15 mouse cellular contexts compared by ENCODE assay signal in the genomic region with DNA sequence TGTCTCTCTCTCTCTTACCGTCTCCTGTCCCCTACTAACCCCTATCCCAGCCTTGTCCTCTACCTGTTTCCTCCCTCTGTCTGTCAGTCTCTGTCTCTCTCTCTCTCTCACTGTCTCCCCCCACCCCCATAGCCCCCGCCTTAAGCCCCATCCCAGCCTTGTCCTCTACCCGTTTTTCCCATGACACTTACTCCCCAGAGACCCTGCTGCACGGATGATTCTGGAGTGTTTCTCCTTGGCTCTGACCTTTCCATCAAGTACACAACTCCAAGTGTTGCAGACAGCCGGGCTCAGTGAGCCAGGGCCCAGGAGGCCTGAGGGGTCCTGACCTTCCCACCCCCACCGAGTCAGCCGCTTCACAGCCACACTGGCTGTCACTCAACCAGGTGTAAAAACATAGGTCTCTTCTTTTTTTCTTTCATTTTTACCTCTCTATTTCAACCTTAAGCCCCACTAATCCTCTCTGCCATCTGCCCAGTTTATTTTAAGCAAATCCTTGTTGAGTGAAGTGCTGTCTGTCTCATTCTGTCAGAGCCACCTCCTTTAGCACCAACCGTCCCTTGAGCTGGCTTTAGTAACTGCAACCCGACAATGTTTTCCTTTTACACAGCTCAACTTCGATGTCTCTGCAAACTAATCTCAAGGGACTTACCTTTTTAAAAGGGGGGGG. TPM values are rescaled to one million over a fixed set of nuclear protein-coding genes. Genes with fewer than 3 reads are reported as not detected.
DNase-seq lines count a peak whose midpoint lies in the region; ATAC-seq and TF ChIP-seq lines count a peak whose summit lies in the region.
"Had no signal": no experiment of that assay in that cellular context is flagged by ENCODE, and none has a peak within 500 bp of the region (broad histone marks: within the 10 kb centered on the region; RNA-seq: fewer than 3 reads in every experiment).

No protein-coding gene starts in this region.

- H3K9ac ChIP-seq in midbrain, postnatal 0 days (replicated peaks; ENCODE audit: low read length, poor library complexity, severe bottlenecking) = no peak overlapping the region
- H3K9ac ChIP-seq in hindbrain, embryonic 15.5 days = no peak overlapping the region
- H3K9ac ChIP-seq: forebrain, embryonic 15.5 days; kidney, embryonic 15.5 days had no signal

- no peaks in the 10 kb centered on the region for H3K27me3 ChIP-seq in midbrain, embryonic 10.5 days (ENCODE audit: low read depth, poor library complexity, severe bottlenecking)
- no peaks in the 10 kb centered on the region for H3K27me3 ChIP-seq in midbrain, postnatal 0 days (ENCODE audit: insufficient read depth, low read length)
- no peaks in the 10 kb centered on the region for H3K27me3 ChIP-seq in hindbrain, embryonic 15.5 days
- H3K27me3 ChIP-seq: forebrain, embryonic 15.5 days; kidney, embryonic 15.5 days; Patski had no signal

- ATAC-seq in midbrain, postnatal 0 days (ENCODE audit: low FRiP score) = no peak
- ATAC-seq in hindbrain, embryonic 15.5 days (ENCODE audit: low FRiP score, low read depth) = peak; percentile 40; the same call in 1 of the 2 replicates
- ATAC-seq: Patski had no signal

- no peak for DNase-seq in gastrocnemius, adult 2 months
- no peak for DNase-seq in gastrocnemius, postnatal 25 days
- no peak for DNase-seq in midbrain, embryonic 10.5 days (ENCODE audit: low spot score)
- no peak for DNase-seq in midbrain, postnatal 0 days (ENCODE audit: low spot score)
- DNase-seq in spleen, adult 18-20 months = no peak
- no peak for DNase-seq in thymus, postnatal 10 days (ENCODE audit: low spot score in 2 of 2)
- no peak for DNase-seq in frontal cortex, postnatal 25 days (ENCODE audit: low spot score in 2 of 2)
- DNase-seq: adrenal gland, adult 8-10 months; heart, postnatal 10 days; layer of hippocampus, adult 9-11 months; lung, adult 2 months had no signal

- H3K27ac ChIP-seq in gastrocnemius, adult 2 months = peak overlapping the region; percentile 68; the same call in 1 of the 2 replicates
- H3K27ac ChIP-seq in midbrain, embryonic 10.5 days (replicated peaks) = peak overlapping the region; percentile 67
- H3K27ac ChIP-seq in midbrain, postnatal 0 days (ENCODE audit: low read depth, low read length) = no peak overlapping the region
- no peak overlapping the region for H3K27ac ChIP-seq in hindbrain, embryonic 15.5 days (replicated peaks)
- H3K27ac ChIP-seq: forebrain, embryonic 15.5 days; kidney, embryonic 15.5 days had no signal

- intact Hi-C loops in gastrocnemius, adult 2 months (cut with DNase I) = no loop called here

- no peaks in the 10 kb centered on the region for H3K36me3 ChIP-seq in midbrain, embryonic 10.5 days
- no peaks in the 10 kb centered on the region for H3K36me3 ChIP-seq in midbrain, postnatal 0 days (ENCODE audit: insufficient read depth, low read length)
- no peaks in the 10 kb centered on the region for H3K36me3 ChIP-seq in hindbrain, embryonic 15.5 days
- H3K36me3 ChIP-seq: forebrain, embryonic 15.5 days; kidney, embryonic 15.5 days had no signal

- H3K4me3 ChIP-seq in gastrocnemius, adult 2 months = no peak overlapping the region
- H3K4me3 ChIP-seq in midbrain, embryonic 10.5 days = no peak overlapping the region
- no peak overlapping the region for H3K4me3 ChIP-seq in midbrain, postnatal 0 days (ENCODE audit: low read depth, low read length)
- H3K4me3 ChIP-seq in hindbrain, embryonic 15.5 days = no peak overlapping the region
- H3K4me3 ChIP-seq: forebrain, embryonic 15.5 days; kidney, embryonic 15.5 days had no signal

- no peaks in the 10 kb centered on the region for H3K9me3 ChIP-seq in midbrain, embryonic 10.5 days (replicated peaks)
- H3K9me3 ChIP-seq in midbrain, postnatal 0 days (ENCODE audit: low read length) = no peaks in the 10 kb centered on the region
- H3K9me3 ChIP-seq in hindbrain, embryonic 15.5 days = no peaks in the 10 kb centered on the region
- H3K9me3 ChIP-seq: forebrain, embryonic 15.5 days; kidney, embryonic 15.5 days had no signal

- TF ChIP-seq CTCF in gastrocnemius, adult 2 months (IDR thresholded peaks at IDR 0.05) = no peak
- TF ChIP-seq CTCF in midbrain, postnatal 0 days (IDR thresholded peaks at IDR 0.05) = no peak

- 40% methylated on average over 10 of the region's 10 CpGs for WGBS in midbrain, embryonic 10.5 days
- 33% methylated on average over 10 of the region's 10 CpGs for WGBS in midbrain, postnatal 0 days
- 58% methylated on average over 10 of the region's 10 CpGs for WGBS in hindbrain, embryonic 15.5 days

- H3K4me2 ChIP-seq in midbrain, postnatal 0 days (ENCODE audit: low read depth, low read length, poor library complexity, severe bottlenecking) = no peak overlapping the region
- no peak overlapping the region for H3K4me2 ChIP-seq in hindbrain, embryonic 15.5 days
- H3K4me2 ChIP-seq: forebrain, embryonic 15.5 days; kidney, embryonic 15.5 days had no signal

- H3K4me1 ChIP-seq in midbrain, embryonic 10.5 days = peaks cover 22% of the 10 kb centered on the region
- H3K4me1 ChIP-seq in midbrain, postnatal 0 days (ENCODE audit: insufficient read depth, low read length) = no peaks in the 10 kb centered on the region
- H3K4me1 ChIP-seq in hindbrain, embryonic 15.5 days (replicated peaks) = no peaks in the 10 kb centered on the region
- H3K4me1 ChIP-seq: forebrain, embryonic 15.5 days; kidney, embryonic 15.5 days had no signal

RNA-seq across cellular contexts. Expression of a gene that starts 32.4 kb away (rescaled TPM):
- total RNA-seq in gastrocnemius, adult 2 months (2021) = 1 to 10 TPM; 2.0 TPM
- total RNA-seq in gastrocnemius, postnatal 25 days (2021) = 1 to 10 TPM; 2.5 to 2.9 TPM
- 1.9 and 2.3 TPM in 2 replicates for polyA plus RNA-seq in midbrain, embryonic 10.5 days (2016; fragmentation: Nextera tagmentation; extraction: Ambion mirVana)
- total RNA-seq in midbrain, postnatal 0 days (2014; rRNA removed) = 6.7 and 6.9 TPM in 2 replicates
- polyA plus RNA-seq in midbrain, postnatal 0 days (2015; fragmentation: Nextera tagmentation; extraction: Ambion mirVana) = 5.7 and 6.0 TPM in 2 replicates
- 5.1 and 6.5 TPM in 2 replicates for polyA plus RNA-seq in hindbrain, embryonic 15.5 days (2015; fragmentation: Nextera tagmentation; extraction: Ambion mirVana)

Comparison
In these comparisons a context has a peak if more than half of its experiments do, and no peak if none do; other contexts are left out.
1. H3K27ac ChIP-seq: peak in gastrocnemius, adult 2 months (single experiment) and midbrain, embryonic 10.5 days (single experiment); none in midbrain, postnatal 0 days (single experiment) and hindbrain, embryonic 15.5 days (single experiment).